Mouse (Mus musculus): ENCODE data around the gene Apom.

DNA sequence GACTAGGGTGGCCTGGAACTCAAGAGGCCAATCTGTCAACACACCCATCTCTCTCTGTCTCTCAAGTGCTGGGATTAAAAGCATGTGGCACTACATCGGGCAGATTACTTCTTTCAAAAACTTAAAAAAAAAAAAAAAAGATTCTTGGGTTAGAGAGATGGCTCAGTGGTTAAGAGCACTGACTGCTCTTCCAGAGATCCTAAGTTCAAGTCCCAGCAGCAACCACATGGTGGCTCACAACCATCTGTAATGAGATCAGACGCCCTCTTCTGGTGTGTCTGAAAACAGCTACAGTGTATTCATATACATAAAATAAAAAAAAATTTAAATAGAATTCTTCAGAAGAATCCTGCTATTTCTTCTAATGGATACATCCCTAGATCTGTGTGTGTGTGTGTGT, 43.7 kb downstream of the Apom start:
- TF ChIP-seq CTCF (IDR thresholded peaks at IDR 0.05; ENCODE audit: low read depth) (peak; percentile 37), EP300 (IDR thresholded peaks at IDR 0.05; ENCODE audit: low read depth) (no peak)

Measured in heart, postnatal 0 days (tissue).